Mouse (Mus musculus) frontal cortex, adult (tissue): ENCODE results near the gene Cyp2ab1.
"Not testable (repeated sequence)": the region's sequence is repeated elsewhere in the genome, so short reads cannot be mapped to it uniquely, and the experiment has no call there.

Experiments used
- ATAC-seq: cut with Nextera tagmentation; 2 replicates; pipeline ENCODE4 v1.9.2; 2017; ENCODE audit warnings: mild to moderate bottlenecking, moderate library complexity, mixed read lengths; ENCODE audit not compliant: low TSS enrichment

Cyp2ab1 gene

GRCm38 (mm10) chr16:20325286-20325685, at the start of gene Cyp2ab1:
Cyp2ab1 (minus strand) TSS chr16:20325404.
- ATAC-seq = no peak

- ATAC-seq = no peak
Measured at GRCm38 (mm10) chr16:20371731-20372130, 46.5 kb upstream of the Cyp2ab1 start.

GRCm38 (mm10) chr16:20368221-20368620, 43.0 kb upstream of the Cyp2ab1 start:
- no peak for ATAC-seq

GRCm38 (mm10) chr16:20362121-20362520, 36.9 kb upstream of the Cyp2ab1 start:
- no peak for ATAC-seq

- not testable (repeated sequence) for ATAC-seq
Measured at GRCm38 (mm10) chr16:20361496-20361895, 36.3 kb upstream of the Cyp2ab1 start.

GRCm38 (mm10) chr16:20359643-20360295, 34.6 kb upstream of the Cyp2ab1 start:
- no peak for ATAC-seq

GRCm38 (mm10) chr16:20357837-20358236, 32.6 kb upstream of the Cyp2ab1 start:
- no peak for ATAC-seq

GRCm38 (mm10) chr16:20354762-20355161, 29.6 kb upstream of the Cyp2ab1 start:
- ATAC-seq = no peak

- no peak for ATAC-seq
Measured at GRCm38 (mm10) chr16:20354011-20354410, 28.8 kb upstream of the Cyp2ab1 start.

- peak; percentile 73 for ATAC-seq
Measured at GRCm38 (mm10) chr16:20345464-20345863, 20.3 kb upstream of the Cyp2ab1 start.

GRCm38 (mm10) chr16:20338616-20339015, 13.4 kb upstream of the Cyp2ab1 start:
- peak; percentile 100 for ATAC-seq

GRCm38 (mm10) chr16:20334918-20335317, 9.7 kb upstream of the Cyp2ab1 start:
- ATAC-seq = no peak

- ATAC-seq = no peak
Measured at GRCm38 (mm10) chr16:20328306-20328705, 3.1 kb upstream of the Cyp2ab1 start.

GRCm38 (mm10) chr16:20323907-20324306, 1.3 kb downstream of the Cyp2ab1 start:
- ATAC-seq = no peak

- no peak for ATAC-seq
Measured at GRCm38 (mm10) chr16:20322274-20322673, 2.9 kb downstream of the Cyp2ab1 start.

GRCm38 (mm10) chr16:20316770-20317169, 8.4 kb downstream of the Cyp2ab1 start:
- ATAC-seq = peak; percentile 31; the same call in 1 of the 2 replicates

GRCm38 (mm10) chr16:20315266-20315665, 9.9 kb downstream of the Cyp2ab1 start:
- ATAC-seq = no peak

- ATAC-seq = no peak
Measured at GRCm38 (mm10) chr16:20312272-20312671, 12.9 kb downstream of the Cyp2ab1 start.

GRCm38 (mm10) chr16:20301770-20302649, 23.2 kb downstream of the Cyp2ab1 start, which contains the start of gene Parl:
Parl (minus strand) TSS chr16:20302387.
- ATAC-seq = peak; percentile 87

- no peak for ATAC-seq
Measured at GRCm38 (mm10) chr16:20300076-20300475, 25.1 kb downstream of the Cyp2ab1 start.

GRCm38 (mm10) chr16:20280238-20280637, 45.0 kb downstream of the Cyp2ab1 start:
- ATAC-seq = no peak

- no peak for ATAC-seq
Measured at GRCm38 (mm10) chr16:20279395-20279794, 45.8 kb downstream of the Cyp2ab1 start.

GRCm38 (mm10) chr16:20272994-20273393, 52.2 kb downstream of the Cyp2ab1 start:
- no peak for ATAC-seq
